Mouse (Mus musculus) liver, adult 2 months (tissue): ENCODE data around the gene Rad50. TPM values are rescaled to one million over a fixed set of nuclear protein-coding genes. Genes with fewer than 3 reads are reported as not detected.

Source experiments
- DNase-seq: peaks from one replicate; pipeline ENCODE4 v3.0.0-alpha.2; 2011; ENCODE audit warnings: low read depth, low spot score; ENCODE audit errors: extremely low read depth
- H3K27ac ChIP-seq: fragments of 200-500 bp; replicated peaks from 2 replicates; pipeline ENCODE4 v1.5.1; 2012; ENCODE audit warnings: low read depth, mild to moderate bottlenecking, control low read depth, inconsistent platforms, low read length; ENCODE audit not compliant: insufficient read depth
- H3K27me3 ChIP-seq: fragments of 200-500 bp; 2 replicates; pipeline ENCODE4 v1.6.1; 2012; ENCODE audit warnings: mild to moderate bottlenecking, moderate library complexity, low read length, inconsistent platforms; ENCODE audit not compliant: control insufficient read depth, insufficient read depth
- H3K36me3 ChIP-seq: fragments of 200-500 bp; 2 replicates; pipeline ENCODE4 v1.6.1; 2012; ENCODE audit warnings: low read length, inconsistent platforms; ENCODE audit not compliant: control insufficient read depth, insufficient read depth
- H3K4me1 ChIP-seq: fragments of 200-500 bp; 2 replicates; pipeline ENCODE4 v1.6.1; 2011; ENCODE audit warnings: low read length; ENCODE audit not compliant: control insufficient read depth, insufficient read depth
- H3K4me3 ChIP-seq: fragments of 200-500 bp; 2 replicates; pipeline ENCODE4 v1.5.1; 2011; ENCODE audit warnings: low read depth, mild to moderate bottlenecking, control low read depth, low read length, moderate library complexity; ENCODE audit not compliant: insufficient read depth
- H3K79me2 ChIP-seq: fragments of 200-500 bp; 2 replicates; pipeline ENCODE4 v1.6.1; 2012; ENCODE audit warnings: inconsistent platforms, mild to moderate bottlenecking, low read length, moderate library complexity; ENCODE audit not compliant: control insufficient read depth, insufficient read depth
- H3K9ac ChIP-seq: fragments of 200-500 bp; 2 replicates; pipeline ENCODE4 v1.6.1; 2012; ENCODE audit warnings: low read depth, mild to moderate bottlenecking, control low read depth, inconsistent platforms, low read length
- CTCF ChIP-seq: fragments of 200-500 bp; IDR thresholded peaks from 2 replicates; pipeline ENCODE4 v1.5.1; 2011; ENCODE audit warnings: low read depth, low read length, control low read depth
- POLR2A ChIP-seq: fragments of 200-500 bp; IDR thresholded peaks from 2 replicates; pipeline ENCODE4 v1.6.1; 2011; ENCODE audit warnings: low read length, control low read depth; ENCODE audit not compliant: insufficient read depth; ENCODE audit errors: extremely low read depth
- WGBS: fragments of 180-500 bp; shearing (Covaris S2); methylation state at CpG from one replicate; pipeline ENCODE4 v1.1.7; 2018; 5-methylcytosine and 5-hydroxymethylcytosine counted together
- polyA plus RNA-seq: library from polyadenylated mRNA; depleted of rRNA; stranded (reverse); fragments of >200 nt; gene quantifications from 2 replicates; pipeline ENCODE4 v1.2.3, GENCODE M21; 2012; rRNA removed
- total RNA-seq: library from RNA; depleted of rRNA; stranded (reverse); fragments of >200 nt; gene quantifications from 2 replicates; pipeline ENCODE4 v1.2.3, GENCODE M21; 2014; rRNA removed

Gene Rad50
- total and polyA plus RNA-seq, 2 experiments, result 1.7 to 4.9 TPM

- 66% methylated on average over 6 of the region's 6 CpGs for WGBS
- Histone ChIP-seq H3K4me3 (no peak overlapping the region), H3K79me2 (no peaks in the 10 kb centered on the region), H3K9ac (no peak overlapping the region), H3K27ac (no peak overlapping the region), H3K27me3 (no peaks in the 10 kb centered on the region), H3K4me1 (no peaks in the 10 kb centered on the region), H3K36me3 (no peaks in the 10 kb centered on the region)
- no peak for DNase-seq
- TF ChIP-seq CTCF, result no peak
- no peak for TF ChIP-seq POLR2A
Observed at GRCm38 (mm10) chr11:53615172-53615571, 91.9 kb downstream of the Rad50 start.

- WGBS, result 83% methylated on average over 3 of the region's 3 CpGs
- H3K27me3 ChIP-seq, result no peaks in the 10 kb centered on the region
- no peak overlapping the region for H3K9ac ChIP-seq
- no peak overlapping the region for H3K4me3 ChIP-seq
- no peak overlapping the region for H3K27ac ChIP-seq
- no peaks in the 10 kb centered on the region for H3K79me2 ChIP-seq
- H3K36me3 ChIP-seq, result no peaks in the 10 kb centered on the region
- no peaks in the 10 kb centered on the region for H3K4me1 ChIP-seq
- TF ChIP-seq POLR2A (no peak), CTCF (no peak)
- peak; percentile 2 for DNase-seq
Observed at GRCm38 (mm10) chr11:53609672-53610071, 97.4 kb downstream of the Rad50 start.

GRCm38 (mm10) chr11:53609231-53609630 lies 97.9 kb downstream of the Rad50 start:
- Histone ChIP-seq H3K36me3 (no peaks in the 10 kb centered on the region), H3K27ac (no peak overlapping the region), H3K4me3 (no peak overlapping the region), H3K79me2 (no peaks in the 10 kb centered on the region), H3K9ac (no peak overlapping the region), H3K4me1 (no peaks in the 10 kb centered on the region), H3K27me3 (no peaks in the 10 kb centered on the region)
- no peak for DNase-seq
- 76% methylated on average over 6 of the region's 6 CpGs for WGBS
- no peak for TF ChIP-seq CTCF
- TF ChIP-seq POLR2A, result no peak

GRCm38 (mm10) chr11:53605609-53606008 lies 101.5 kb downstream of the Rad50 start:
- no peak overlapping the region for H3K27ac ChIP-seq
- H3K79me2 ChIP-seq, result no peaks in the 10 kb centered on the region
- no peaks in the 10 kb centered on the region for H3K4me1 ChIP-seq
- TF ChIP-seq POLR2A (no peak), CTCF (no peak)
- no peak overlapping the region for H3K9ac ChIP-seq
- no peaks in the 10 kb centered on the region for H3K36me3 ChIP-seq
- WGBS, result 28% methylated on average over 12 of the region's 12 CpGs
- DNase-seq, result no peak
- H3K4me3 ChIP-seq, result no peak overlapping the region
- H3K27me3 ChIP-seq, result no peaks in the 10 kb centered on the region

- WGBS, result 96% methylated on average over 3 of the region's 3 CpGs
- Histone ChIP-seq H3K4me3 (no peak overlapping the region), H3K79me2 (no peaks in the 10 kb centered on the region), H3K9ac (no peak overlapping the region), H3K27me3 (no peaks in the 10 kb centered on the region), H3K27ac (no peak overlapping the region), H3K4me1 (no peaks in the 10 kb centered on the region), H3K36me3 (no peaks in the 10 kb centered on the region; the same call in 1 of the 2 replicates)
- no peak for TF ChIP-seq POLR2A
- no peak for TF ChIP-seq CTCF
- no peak for DNase-seq
Observed at GRCm38 (mm10) chr11:53604983-53605382, 102.1 kb downstream of the Rad50 start.

Other genes starting within 250 kb of the Rad50 start
- gene Gm9837, start 236.8 kb downstream of the Rad50 start, total RNA-seq, result not detected in 2 replicates
- not detected in 2 replicates for gene Gm9837, start 236.8 kb downstream of the Rad50 start, polyA plus RNA-seq
- gene Gm9945, start 227.2 kb downstream of the Rad50 start, total RNA-seq, result not detected in 2 replicates
- gene Gm9945, start 227.2 kb downstream of the Rad50 start, polyA plus RNA-seq, result not detected in 2 replicates
- not detected in 2 replicates for gene Sowaha, start 227.0 kb downstream of the Rad50 start, total RNA-seq
- not detected in 2 replicates for gene Sowaha, start 227.0 kb downstream of the Rad50 start, polyA plus RNA-seq
- 1.7 and 2.6 TPM in 2 replicates for gene Sept8, start 188.1 kb downstream of the Rad50 start, total RNA-seq
- 2.0 and 2.1 TPM in 2 replicates for gene Sept8, start 188.1 kb downstream of the Rad50 start, polyA plus RNA-seq
- gene Kif3a, start 139.9 kb downstream of the Rad50 start, total RNA-seq, result 2.2 and 2.7 TPM in 2 replicates
- gene Kif3a, start 139.9 kb downstream of the Rad50 start, polyA plus RNA-seq, result 0.98 and 1.2 TPM in 2 replicates
- not detected in 2 replicates for gene Il4, start 88.7 kb downstream of the Rad50 start, total RNA-seq
- 0.17 TPM in 1 of 2 replicates, not detected in the other for gene Il4, start 88.7 kb downstream of the Rad50 start, polyA plus RNA-seq
- gene Il13, start 72.6 kb downstream of the Rad50 start, total RNA-seq, result not detected in 2 replicates
- gene Il13, start 72.6 kb downstream of the Rad50 start, polyA plus RNA-seq, result not detected in 2 replicates
- gene Il5, start 13.5 kb upstream of the Rad50 start, total RNA-seq, result 0.09 TPM in 1 of 2 replicates, not detected in the other
- gene Il5, start 13.5 kb upstream of the Rad50 start, polyA plus RNA-seq, result not detected in 2 replicates
- gene Irf1, start 62.7 kb upstream of the Rad50 start, total RNA-seq, result 37.5 and 44.2 TPM in 2 replicates
- 27.9 and 43.0 TPM in 2 replicates for gene Irf1, start 62.7 kb upstream of the Rad50 start, polyA plus RNA-seq
- not detected in 2 replicates for gene Gm17334, start 65.9 kb upstream of the Rad50 start, total RNA-seq
- 0.16 TPM in 1 of 2 replicates, not detected in the other for gene Gm17334, start 65.9 kb upstream of the Rad50 start, polyA plus RNA-seq
- 2.2 and 3.2 TPM in 2 replicates for gene Gm12216, start 151.9 kb upstream of the Rad50 start, total RNA-seq
- gene Gm12216, start 151.9 kb upstream of the Rad50 start, polyA plus RNA-seq, result 2.4 and 2.7 TPM in 2 replicates
- 19.7 and 20.8 TPM in 2 replicates for gene Slc22a5, start 184.3 kb upstream of the Rad50 start, total RNA-seq
- 14.7 and 17.0 TPM in 2 replicates for gene Slc22a5, start 184.3 kb upstream of the Rad50 start, polyA plus RNA-seq